Mouse (Mus musculus) thymus, adult 2 months (tissue): ENCODE results near the gene Ctnna3.

Source experiments
- CTCF ChIP-seq: fragments of 200-500 bp; IDR thresholded peaks from 2 replicates; pipeline ENCODE4 v1.5.1; 2012; ENCODE audit warnings: mild to moderate bottlenecking, control low read depth, low read length, moderate library complexity, borderline replicate concordance; ENCODE audit not compliant: control insufficient read depth, poor library complexity, insufficient read depth; ENCODE audit errors: extremely low read depth
- POLR2A ChIP-seq: fragments of 200-500 bp; IDR thresholded peaks from 2 replicates; pipeline ENCODE4 v1.6.1; 2012; ENCODE audit warnings: mild to moderate bottlenecking, low read length, control low read depth, moderate library complexity; ENCODE audit not compliant: control insufficient read depth, poor library complexity, insufficient read depth; ENCODE audit errors: extremely low read depth

DNA sequence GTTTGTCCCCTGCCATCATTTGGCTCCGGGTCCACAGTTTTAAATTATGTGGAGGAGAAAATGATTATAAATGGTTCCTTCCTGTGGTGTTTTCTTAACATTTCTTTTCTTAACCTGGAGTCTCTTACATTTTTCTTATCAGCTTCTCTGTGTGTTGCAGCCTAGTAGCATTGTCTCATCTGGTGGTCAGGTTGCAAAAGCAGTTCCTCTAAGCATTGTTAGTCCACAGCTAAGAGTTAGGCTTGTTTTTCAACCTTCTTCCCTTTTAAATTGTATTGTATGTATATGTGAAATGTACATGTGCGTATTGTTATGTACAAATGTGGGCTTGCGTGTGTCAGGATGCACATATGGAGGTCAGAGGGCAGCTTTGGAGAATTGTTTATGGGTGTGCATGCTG is 220.4 kb downstream of the Ctnna3 start:
- TF ChIP-seq CTCF (no peak), POLR2A (no peak)
